Mouse (Mus musculus) heart, postnatal 0 days (tissue): ENCODE data around the gene Pfkfb2.

Experiments used
- CTCF ChIP-seq: IDR thresholded peaks from 2 replicates; pipeline ENCODE4 v1.5.1; 2016; ENCODE audit warnings: antibody characterized with exemption, control low read depth, low read depth
- EP300 ChIP-seq: IDR thresholded peaks from 2 replicates; pipeline ENCODE4 v1.6.1; 2016; ENCODE audit warnings: antibody characterized with exemption, low read depth

DNA sequence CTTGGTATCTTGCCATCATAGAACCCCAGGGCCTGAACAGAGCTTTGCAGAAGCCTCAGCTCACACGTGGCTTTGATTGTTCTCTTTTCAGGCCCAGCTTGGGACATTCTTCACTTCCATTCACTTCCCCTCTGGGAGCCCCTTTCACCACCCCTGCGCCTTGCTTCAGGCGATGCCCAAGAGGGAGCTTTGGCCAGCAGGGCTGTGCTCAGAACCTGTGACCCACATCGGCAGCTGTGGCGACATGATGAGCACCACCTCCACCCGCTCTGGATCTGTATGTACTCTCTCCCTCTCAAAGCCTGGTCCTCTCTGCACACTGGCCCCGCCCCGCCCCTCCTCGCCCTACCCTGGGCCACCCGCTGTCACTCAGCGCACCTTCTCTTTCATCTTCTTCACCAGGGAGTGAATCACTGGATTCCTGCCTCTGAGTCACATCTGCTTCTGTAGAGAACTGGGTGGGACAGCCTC lies 8.4 kb upstream of the Pfkfb2 start:
- TF ChIP-seq CTCF (no peak), EP300 (no peak)
